Mouse (Mus musculus) embryonic facial prominence, embryonic 14.5 days (tissue): ENCODE measurements around the gene Insm1. TPM values are rescaled to one million over a fixed set of nuclear protein-coding genes. Genes with fewer than 3 reads are reported as not detected.

ENCODE experiments used
- ATAC-seq: fragments of 200-750 bp; cut with Nextera tagmentation; 2 replicates; pipeline ENCODE4 v1.8.0; 2017; ENCODE audit warnings: low read depth, moderate number of reproducible peaks, moderate TSS enrichment
- DNase-seq: peaks from one replicate; pipeline ENCODE4 v3.0.0-alpha.2; 2015; ENCODE audit warnings: low spot score
- H3K27ac ChIP-seq: fragments of 300-500 bp; sonication (generic); replicated peaks from 2 replicates; pipeline ENCODE4 v1.5.1; 2014; ENCODE audit warnings: low read depth, mild to moderate bottlenecking, low read length, moderate library complexity
- H3K27me3 ChIP-seq: fragments of 300-500 bp; sonication (generic); replicated peaks from 2 replicates; pipeline ENCODE4 v1.6.1; 2014; ENCODE audit warnings: low read length; ENCODE audit not compliant: control insufficient read depth, insufficient read depth
- H3K36me3 ChIP-seq: fragments of 300-500 bp; sonication (generic); 2 replicates; pipeline ENCODE4 v1.6.1; 2014; ENCODE audit warnings: low read length, mixed read lengths; ENCODE audit not compliant: control insufficient read depth, insufficient read depth
- H3K4me1 ChIP-seq: fragments of 300-500 bp; sonication (generic); 2 replicates; pipeline ENCODE4 v1.6.1; 2014; ENCODE audit warnings: antibody characterized with exemption, low read length; ENCODE audit not compliant: control insufficient read depth, insufficient read depth
- H3K4me2 ChIP-seq: fragments of 300-500 bp; sonication (generic); 2 replicates; pipeline ENCODE4 v1.6.1; 2014; ENCODE audit warnings: low read depth, mild to moderate bottlenecking, low read length, moderate library complexity, mixed read lengths
- H3K4me3 ChIP-seq: fragments of 300-500 bp; sonication (generic); 2 replicates; pipeline ENCODE4 v1.5.1; 2014; ENCODE audit warnings: low read depth, mild to moderate bottlenecking, low read length
- H3K9ac ChIP-seq: fragments of 300-500 bp; sonication (generic); 2 replicates; pipeline ENCODE4 v1.6.1; 2014; ENCODE audit warnings: low read depth, mild to moderate bottlenecking, low read length, moderate library complexity, mixed read lengths
- H3K9me3 ChIP-seq: fragments of 300-500 bp; sonication (generic); 2 replicates; pipeline ENCODE4 v1.6.1; 2016; ENCODE audit warnings: low read length; ENCODE audit not compliant: control insufficient read depth
- WGBS: fragments of 180-500 bp; shearing (Covaris S2); extraction: QIAGEN DNeasy Blood & Tissue Kit; methylation state at CpG from one replicate; pipeline ENCODE4 v1.1.7; 2014; 5-methylcytosine and 5-hydroxymethylcytosine counted together
- polyA plus RNA-seq: library from polyadenylated mRNA; unstranded; fragments of >200 nt; fragmentation: Nextera tagmentation; extraction: Ambion mirVana; gene quantifications from 2 replicates; pipeline ENCODE4 v1.2.1, GENCODE M21; 2014

The Insm1 gene
- polyA plus RNA-seq = 1.0 and 1.3 TPM in 2 replicates

GRCm38 (mm10) chr2:146221076-146221928 lies at the start of gene Insm1:
Gene Insm1 (plus strand): TSS chr2:146221921.
- Histone ChIP-seq H3K4me3 (peak within 1 kb of the TSS; percentile 50), H3K9me3 (no peaks in the 10 kb centered on the region), H3K4me1 (peaks cover 22% of the 10 kb centered on the region), H3K27ac (peak within 1 kb of the TSS; percentile 39; the same call in 1 of the 2 replicates), H3K36me3 (no peaks in the 10 kb centered on the region), H3K9ac (peak within 1 kb of the TSS; percentile 58), H3K27me3 (peaks cover 92% of the 10 kb centered on the region), H3K4me2 (peak within 1 kb of the TSS; percentile 99)
- peak; percentile 75 for ATAC-seq
- peak; percentile 84 for DNase-seq
- 1% methylated on average over 50 of the region's 86 CpGs for WGBS

- H3K4me3 ChIP-seq = no peak overlapping the region
- 23% methylated on average over 4 of the region's 4 CpGs for WGBS
- H3K4me1 ChIP-seq = no peaks in the 10 kb centered on the region
- ATAC-seq (no peak), DNase-seq (peak; percentile 19)
- no peak overlapping the region for H3K27ac ChIP-seq
- H3K9ac ChIP-seq = no peak overlapping the region
- no peaks in the 10 kb centered on the region for H3K36me3 ChIP-seq
- H3K9me3 ChIP-seq = no peaks in the 10 kb centered on the region
- no peaks in the 10 kb centered on the region for H3K27me3 ChIP-seq
- no peak overlapping the region for H3K4me2 ChIP-seq
Observed at GRCm38 (mm10) chr2:146172106-146172505, 49.6 kb upstream of the Insm1 start.

GRCm38 (mm10) chr2:146174173-146174572 lies 47.5 kb upstream of the Insm1 start:
- Histone ChIP-seq H3K9me3 (peaks cover 6% of the 10 kb centered on the region; the same call in 1 of the 2 replicates), H3K9ac (no peak overlapping the region), H3K36me3 (no peaks in the 10 kb centered on the region), H3K27me3 (no peaks in the 10 kb centered on the region), H3K4me1 (no peaks in the 10 kb centered on the region), H3K27ac (no peak overlapping the region), H3K4me3 (no peak overlapping the region), H3K4me2 (no peak overlapping the region)
- 78% methylated on average over 7 of the region's 7 CpGs for WGBS
- no peak for ATAC-seq
- peak; percentile 18 for DNase-seq

- Histone ChIP-seq H3K27ac (no peak overlapping the region), H3K9ac (no peak overlapping the region), H3K36me3 (no peaks in the 10 kb centered on the region), H3K9me3 (peaks cover 6% of the 10 kb centered on the region; the same call in 1 of the 2 replicates), H3K4me2 (no peak overlapping the region), H3K27me3 (no peaks in the 10 kb centered on the region), H3K4me3 (no peak overlapping the region), H3K4me1 (no peaks in the 10 kb centered on the region)
- WGBS = 77% methylated on average over 1 of the region's 1 CpGs
- DNase-seq = no peak
- no peak for ATAC-seq
Observed at GRCm38 (mm10) chr2:146178718-146179117, 43.0 kb upstream of the Insm1 start.

- H3K4me3 ChIP-seq = no peak overlapping the region
- H3K27ac ChIP-seq = no peak overlapping the region
- 77% methylated on average over 24 of the region's 24 CpGs for WGBS
- H3K9ac ChIP-seq = no peak overlapping the region
- no peak overlapping the region for H3K4me2 ChIP-seq
- no peak for DNase-seq
- no peaks in the 10 kb centered on the region for H3K27me3 ChIP-seq
- no peak for ATAC-seq
- no peaks in the 10 kb centered on the region for H3K36me3 ChIP-seq
- H3K4me1 ChIP-seq = no peaks in the 10 kb centered on the region
- no peaks in the 10 kb centered on the region for H3K9me3 ChIP-seq
Observed at GRCm38 (mm10) chr2:146183830-146184793, 37.6 kb upstream of the Insm1 start.

- H3K9me3 ChIP-seq = no peaks in the 10 kb centered on the region
- no peaks in the 10 kb centered on the region for H3K4me1 ChIP-seq
- H3K27me3 ChIP-seq = no peaks in the 10 kb centered on the region
Observed at GRCm38 (mm10) chr2:146196126-146196525, 25.6 kb upstream of the Insm1 start.

GRCm38 (mm10) chr2:146197947-146198346 lies 23.8 kb upstream of the Insm1 start:
- 65% methylated on average over 7 of the region's 7 CpGs for WGBS
- no peak for DNase-seq
- no peak overlapping the region for H3K27ac ChIP-seq

More at GRCm38 (mm10) chr2:146196126-146196525, 25.6 kb upstream of the Insm1 start:
- no peak overlapping the region for H3K4me3 ChIP-seq
- no peak for ATAC-seq
- WGBS = 94% methylated on average over 11 of the region's 11 CpGs
- no peaks in the 10 kb centered on the region for H3K36me3 ChIP-seq
- H3K9ac ChIP-seq = no peak overlapping the region
- H3K4me2 ChIP-seq = no peak overlapping the region
- DNase-seq = no peak
- no peak overlapping the region for H3K27ac ChIP-seq

GRCm38 (mm10) chr2:146210968-146211367 lies 10.8 kb upstream of the Insm1 start:
- Histone ChIP-seq H3K4me3 (no peak overlapping the region), H3K27ac (no peak overlapping the region), H3K36me3 (no peaks in the 10 kb centered on the region), H3K9ac (no peak overlapping the region), H3K27me3 (peaks cover 12% of the 10 kb centered on the region), H3K9me3 (no peaks in the 10 kb centered on the region), H3K4me1 (no peaks in the 10 kb centered on the region), H3K4me2 (no peak overlapping the region)
- DNase-seq (no peak), ATAC-seq (no peak)
- 65% methylated on average over 4 of the region's 4 CpGs for WGBS

More at GRCm38 (mm10) chr2:146197947-146198346, 23.8 kb upstream of the Insm1 start:
- H3K4me3 ChIP-seq = no peak overlapping the region
- ATAC-seq = no peak
- H3K4me2 ChIP-seq = no peak overlapping the region
- H3K9ac ChIP-seq = no peak overlapping the region
- H3K27me3 ChIP-seq = no peaks in the 10 kb centered on the region
- no peaks in the 10 kb centered on the region for H3K9me3 ChIP-seq
- H3K36me3 ChIP-seq = no peaks in the 10 kb centered on the region
- no peaks in the 10 kb centered on the region for H3K4me1 ChIP-seq
